Mouse (Mus musculus) myocyte (in vitro differentiated cells): ENCODE results near the gene Cd151.

Experiments used
- MAX ChIP-seq: IDR thresholded peaks from one replicate; pipeline ENCODE4 v1.6.1; 2011; ENCODE audit warnings: low read depth, mild to moderate bottlenecking, control low read depth
- MYOD1 ChIP-seq, 3 experiments: IDR thresholded peaks; one replicate each; pipeline ENCODE4 v1.6.1; 2011; ENCODE audit warnings: control low read depth in 2 of 3, low read depth in 2 of 3, mild to moderate bottlenecking in 2 of 3, moderate library complexity in 1 of 3; ENCODE audit not compliant: insufficient read length in 2 of 3, control insufficient read depth in 1 of 3
- POLR2A ChIP-seq: IDR thresholded peaks from one replicate; pipeline ENCODE4 v1.6.1; 2011; ENCODE audit warnings: low read depth, mild to moderate bottlenecking, control low read depth, moderate library complexity; ENCODE audit not compliant: insufficient read length
- SRF ChIP-seq: IDR thresholded peaks from one replicate; pipeline ENCODE4 v1.6.1; 2011; ENCODE audit warnings: low read depth; ENCODE audit not compliant: control insufficient read depth, insufficient read length
- TCF12 ChIP-seq: IDR thresholded peaks from one replicate; pipeline ENCODE4 v1.6.1; 2011; ENCODE audit warnings: mild to moderate bottlenecking, control low read depth; ENCODE audit not compliant: poor library complexity, insufficient read depth, severe bottlenecking
- USF1 ChIP-seq: IDR thresholded peaks from one replicate; pipeline ENCODE4 v1.6.1; 2011; ENCODE audit warnings: low read depth, mild to moderate bottlenecking, control low read depth, moderate library complexity

GRCm38 (mm10) chr7:141435856-141436522, 31.2 kb upstream of the Cd151 start:
- no peak for TF ChIP-seq MYOD1 (IDR thresholded peaks at IDR 0.05; ENCODE audit: control insufficient read depth in 1 of 3, insufficient read length in 2 of 3, low read depth in 2 of 3)
- no peak for TF ChIP-seq USF1
- no peak for TF ChIP-seq TCF12
- TF ChIP-seq POLR2A = no peak
- TF ChIP-seq MAX = no peak
- TF ChIP-seq SRF = no peak
